Mouse (Mus musculus) spleen, adult 2 months (tissue): ENCODE results near the gene Olfr1475.

Source experiments
- CTCF ChIP-seq: fragments of 200-500 bp; IDR thresholded peaks from 2 replicates; pipeline ENCODE4 v1.5.1; 2011; ENCODE audit warnings: mild to moderate bottlenecking, inconsistent platforms; ENCODE audit not compliant: insufficient read depth, insufficient read length, insufficient replicate concordance; ENCODE audit errors: extremely low read depth
- POLR2A ChIP-seq: fragments of 200-500 bp; IDR thresholded peaks from 2 replicates; pipeline ENCODE4 v1.6.1; 2011; ENCODE audit warnings: low read depth, low read length, inconsistent platforms

- TF ChIP-seq CTCF (no peak), POLR2A (no peak)
These were observed 24.0 kb downstream of the Olfr1475 start, which contains the start of gene Olfr1472 for GRCm38 (mm10) chr19:13455986-13456385.
